Mouse (Mus musculus): ENCODE data around the gene Zcchc8.

- no peak for TF ChIP-seq POLR2A (IDR thresholded peaks at IDR 0.05; ENCODE audit: insufficient read depth, low read depth, low read length)
- no peak for TF ChIP-seq CTCF (IDR thresholded peaks at IDR 0.05)
Measured at GRCm38 (mm10) chr5:123744358-123744757, 23.5 kb upstream of the Zcchc8 start.

Measured in heart, adult 2 months (tissue).